Mouse (Mus musculus) spleen, adult 2 months (tissue): ENCODE data around the gene Rbm47. TPM values are rescaled to one million over a fixed set of nuclear protein-coding genes. Genes with fewer than 3 reads are reported as not detected.

Experiments
- DNase-seq, 2 experiments: peaks; one replicate each; pipeline versions ENCODE4 v3.0.0 to v3.0.0-alpha.2; 2012 to 2021; ENCODE audit warnings: low spot score in 2 of 2, low read depth in 1 of 2
- H3K27ac ChIP-seq: fragments of 200-500 bp; 2 replicates; pipeline ENCODE4 v1.5.1; 2012; ENCODE audit warnings: low read length, inconsistent platforms; ENCODE audit not compliant: insufficient read depth
- H3K27me3 ChIP-seq: fragments of 200-500 bp; 2 replicates; pipeline ENCODE4 v1.6.1; 2012; ENCODE audit warnings: mild to moderate bottlenecking, moderate library complexity, low read length, inconsistent platforms; ENCODE audit not compliant: control insufficient read depth, insufficient read depth
- H3K36me3 ChIP-seq: fragments of 200-500 bp; 2 replicates; pipeline ENCODE4 v1.6.1; 2012; ENCODE audit warnings: mild to moderate bottlenecking, low read length, inconsistent platforms; ENCODE audit not compliant: control insufficient read depth, insufficient read depth
- H3K4me1 ChIP-seq: fragments of 200-500 bp; 2 replicates; pipeline ENCODE4 v1.6.1; 2011; ENCODE audit warnings: inconsistent platforms; ENCODE audit not compliant: control insufficient read depth, insufficient read depth, insufficient read length
- H3K4me3 ChIP-seq: fragments of 200-500 bp; 2 replicates; pipeline ENCODE4 v1.5.1; 2011; ENCODE audit warnings: mild to moderate bottlenecking, inconsistent platforms; ENCODE audit not compliant: insufficient read depth, insufficient read length; ENCODE audit errors: extremely low read depth
- CTCF ChIP-seq: fragments of 200-500 bp; IDR thresholded peaks from 2 replicates; pipeline ENCODE4 v1.5.1; 2011; ENCODE audit warnings: mild to moderate bottlenecking, inconsistent platforms; ENCODE audit not compliant: insufficient read depth, insufficient read length, insufficient replicate concordance; ENCODE audit errors: extremely low read depth
- POLR2A ChIP-seq: fragments of 200-500 bp; IDR thresholded peaks from 2 replicates; pipeline ENCODE4 v1.6.1; 2011; ENCODE audit warnings: low read depth, low read length, inconsistent platforms
- WGBS: fragments of 180-500 bp; shearing (Covaris S2); methylation state at CpG from one replicate; pipeline ENCODE4 v1.1.7; 2018; 5-methylcytosine and 5-hydroxymethylcytosine counted together
- polyA plus RNA-seq: library from polyadenylated mRNA; depleted of rRNA; stranded (reverse); fragments of >200 nt; gene quantifications from 2 replicates; pipeline ENCODE4 v1.2.3, GENCODE M21; 2012

The Rbm47 gene
- polyA plus RNA-seq, 1 experiment: 10.5 TPM

- Histone ChIP-seq H3K27ac (no peak overlapping the region), H3K27me3 (no peaks in the 10 kb centered on the region), H3K4me1 (no peaks in the 10 kb centered on the region; the same call in 1 of the 2 replicates), H3K36me3 (no peaks in the 10 kb centered on the region), H3K4me3 (no peak overlapping the region)
- peak in 1 of 2 experiments; percentile 46 for DNase-seq
- TF ChIP-seq POLR2A (no peak), CTCF (peak; percentile 70; the same call in 1 of the 2 replicates)
- 50% methylated on average over 7 of the region's 7 CpGs for WGBS
Observed at GRCm38 (mm10) chr5:66083350-66083749, 89.6 kb downstream of the Rbm47 start.

GRCm38 (mm10) chr5:66082229-66082572 is 90.7 kb downstream of the Rbm47 start:
- Histone ChIP-seq H3K27ac (no peak overlapping the region), H3K27me3 (no peaks in the 10 kb centered on the region), H3K4me3 (no peak overlapping the region), H3K36me3 (no peaks in the 10 kb centered on the region), H3K4me1 (peaks cover 4% of the 10 kb centered on the region; the same call in 1 of the 2 replicates)
- TF ChIP-seq CTCF (no peak), POLR2A (no peak)
- WGBS: 87% methylated on average over 11 of the region's 11 CpGs
- DNase-seq: no peak

DNA sequence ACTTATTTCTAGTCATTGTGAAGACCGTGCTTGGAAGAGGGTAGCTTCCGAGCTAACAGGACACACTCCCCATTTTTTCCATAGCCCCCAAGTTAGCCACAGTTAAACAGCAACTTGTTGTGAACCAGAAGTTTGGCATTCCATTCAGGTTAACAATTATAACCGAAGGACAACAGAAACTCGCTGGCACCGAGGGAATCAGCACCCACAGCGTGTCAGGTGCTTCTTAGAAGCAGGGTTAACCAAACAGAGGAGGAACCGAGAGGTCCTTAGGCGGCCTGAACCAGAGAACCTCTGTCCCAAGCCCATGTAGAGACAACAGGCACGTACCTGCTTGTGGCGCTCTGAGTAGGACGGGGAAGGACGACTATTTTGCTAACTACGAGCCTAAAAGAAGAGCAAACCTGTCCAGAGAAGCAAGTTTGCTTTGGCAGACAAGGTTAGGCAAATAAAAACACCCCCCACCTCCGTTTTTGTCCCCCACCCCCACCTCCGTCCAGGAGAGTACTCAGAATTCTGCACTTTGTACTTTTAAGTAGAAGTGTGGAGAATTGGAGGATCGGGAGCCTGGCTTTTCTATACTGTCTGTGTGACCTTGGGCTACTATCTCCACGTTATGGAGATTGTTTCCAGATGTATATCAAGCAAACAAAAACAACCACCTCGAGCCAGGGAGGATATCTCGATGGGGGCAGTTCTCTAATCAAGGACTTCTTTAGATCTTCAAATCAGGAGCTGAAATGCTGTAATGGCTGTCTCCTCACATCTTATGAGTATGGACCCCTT is 91.3 kb downstream of the Rbm47 start:
- Histone ChIP-seq H3K36me3 (no peaks in the 10 kb centered on the region), H3K4me1 (peaks cover 9% of the 10 kb centered on the region; the same call in 1 of the 2 replicates), H3K4me3 (no peak overlapping the region), H3K27me3 (no peaks in the 10 kb centered on the region), H3K27ac (no peak overlapping the region)
- WGBS: 86% methylated on average over 19 of the region's 19 CpGs
- no peak for DNase-seq
- TF ChIP-seq CTCF: no peak
- TF ChIP-seq POLR2A: no peak

DNA sequence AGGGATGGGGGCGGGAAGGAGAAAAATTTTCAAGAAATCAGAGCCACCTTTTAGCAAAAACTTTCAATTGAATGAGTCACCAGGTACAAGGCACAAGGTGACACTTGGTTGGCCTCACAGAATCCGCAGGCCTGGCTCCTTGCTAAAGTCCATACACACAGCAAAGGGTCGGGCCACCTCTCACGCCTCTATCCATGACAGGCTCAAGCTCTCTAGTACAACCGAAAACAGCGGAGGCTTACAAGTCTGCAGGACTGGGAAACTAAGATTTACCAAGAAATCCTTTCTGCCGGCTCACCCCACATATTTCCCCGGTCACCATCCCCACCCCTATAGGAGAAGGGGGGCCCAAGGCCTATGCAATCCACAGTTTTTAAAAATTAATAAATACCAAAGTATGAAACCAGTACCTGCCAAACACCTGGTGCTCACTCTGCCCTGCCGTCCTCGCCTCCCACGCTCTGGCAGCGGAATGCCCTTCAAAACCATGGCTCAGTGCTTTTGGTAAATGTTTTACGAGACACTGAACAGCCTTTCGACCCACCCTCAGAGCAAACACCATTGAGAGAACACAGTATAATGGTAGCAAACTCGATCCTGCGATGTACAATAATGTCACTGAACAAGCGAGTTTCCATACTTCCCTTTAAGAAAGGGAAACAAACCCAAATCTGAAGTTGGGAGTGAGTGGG is 92.2 kb downstream of the Rbm47 start:
- Histone ChIP-seq H3K27ac (no peak overlapping the region), H3K4me3 (no peak overlapping the region), H3K4me1 (peaks cover 18% of the 10 kb centered on the region), H3K36me3 (no peaks in the 10 kb centered on the region), H3K27me3 (no peaks in the 10 kb centered on the region)
- no peak for DNase-seq
- WGBS: 87% methylated on average over 17 of the region's 17 CpGs
- TF ChIP-seq CTCF: no peak
- no peak for TF ChIP-seq POLR2A

GRCm38 (mm10) chr5:66079358-66080179 is 93.3 kb downstream of the Rbm47 start:
- WGBS: 76% methylated on average over 9 of the region's 9 CpGs
- Histone ChIP-seq H3K4me1 (peaks cover 25% of the 10 kb centered on the region), H3K27ac (no peak overlapping the region), H3K4me3 (no peak overlapping the region), H3K27me3 (no peaks in the 10 kb centered on the region), H3K36me3 (no peaks in the 10 kb centered on the region)
- DNase-seq: no peak
- TF ChIP-seq CTCF (no peak), POLR2A (no peak)

DNA sequence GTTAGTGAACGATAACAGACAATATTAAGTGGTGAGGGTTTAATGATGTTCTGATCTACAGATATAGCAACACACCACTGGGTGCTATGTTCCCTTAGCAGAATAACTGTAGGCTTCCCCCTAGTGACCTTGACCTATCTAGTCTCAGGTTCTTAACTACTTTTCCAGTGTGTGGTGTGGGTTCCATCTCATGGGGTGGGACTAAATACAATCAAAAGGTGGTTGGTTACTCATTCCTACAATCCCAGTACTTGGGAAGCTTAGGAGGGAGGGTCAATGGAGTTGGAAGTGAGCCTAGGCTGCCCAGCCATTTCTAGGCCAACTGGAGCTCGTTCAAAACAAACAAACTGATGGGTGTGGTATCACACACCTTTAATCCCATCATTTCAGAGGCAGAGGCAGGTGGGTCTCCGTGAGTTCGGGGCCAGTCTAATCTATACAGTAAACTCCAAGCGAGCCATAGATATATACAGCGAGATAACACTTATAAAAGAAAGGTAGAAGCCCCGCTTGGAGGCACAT is 94.4 kb downstream of the Rbm47 start:
- no peaks in the 10 kb centered on the region for H3K27me3 ChIP-seq
- TF ChIP-seq CTCF: no peak
- TF ChIP-seq POLR2A: no peak
- DNase-seq: no peak
- H3K4me1 ChIP-seq: peaks cover 35% of the 10 kb centered on the region
- H3K27ac ChIP-seq: no peak overlapping the region
- H3K36me3 ChIP-seq: no peaks in the 10 kb centered on the region
- H3K4me3 ChIP-seq: no peak overlapping the region
- WGBS: 93% methylated on average over 7 of the region's 7 CpGs
